Mouse (Mus musculus): Measurements from ENCODE around the gene Ccdc153. TPM values are rescaled to one million over a fixed set of nuclear protein-coding genes. Genes with fewer than 3 reads are reported as not detected.

The Ccdc153 gene
- polyA plus RNA-seq, 1 experiment from 2014 or later = not detected

- H3K4me1 ChIP-seq = peaks cover 27% of the 10 kb centered on the region
- peaks cover 35% of the 10 kb centered on the region for H3K36me3 ChIP-seq
- no peak overlapping the region for H3K9ac ChIP-seq
- peak overlapping the region; percentile 74; the same call in 1 of the 2 replicates for H3K27ac ChIP-seq
- H3K27me3 ChIP-seq = peaks cover 16% of the 10 kb centered on the region
- no peaks in the 10 kb centered on the region for H3K9me3 ChIP-seq (replicated peaks)
- ATAC-seq (ENCODE audit: low FRiP score) = peak; percentile 8; the same call in 1 of the 2 replicates
- H3K4me3 ChIP-seq = peak overlapping the region; percentile 71
- 6% methylated on average over 11 of the region's 11 CpGs for WGBS
- peak overlapping the region; percentile 90 for H3K4me2 ChIP-seq (replicated peaks)
These were observed 48.4 kb downstream of the Ccdc153 start for GRCm38 (mm10) chr9:44288959-44289291.

- Histone ChIP-seq H3K27ac (no peak overlapping the region), H3K9me3 (replicated peaks) (no peaks in the 10 kb centered on the region), H3K9ac (no peak overlapping the region), H3K27me3 (no peaks in the 10 kb centered on the region), H3K4me2 (replicated peaks) (no peak overlapping the region), H3K4me1 (peaks cover 12% of the 10 kb centered on the region), H3K36me3 (peaks cover 68% of the 10 kb centered on the region), H3K4me3 (no peak overlapping the region)
- ATAC-seq (ENCODE audit: low FRiP score) = no peak
- whole genome bisulfite sequencing = 69% methylated on average over 3 of the region's 3 CpGs
These were observed 52.0 kb downstream of the Ccdc153 start for GRCm38 (mm10) chr9:44292490-44292889.

Other genes starting within 250 kb of the Ccdc153 start
- not detected in 2 replicates for gene Thy1, start 197.3 kb upstream of the Ccdc153 start, polyA plus RNA-seq (2016; fragmentation: Nextera tagmentation; extraction: Ambion mirVana)
- gene Usp2, start 173.7 kb upstream of the Ccdc153 start, polyA plus RNA-seq (2016; fragmentation: Nextera tagmentation; extraction: Ambion mirVana) = 11.5 and 14.2 TPM in 2 replicates
- 0.14 and 0.30 TPM in 2 replicates for gene Mfrp, start 138.9 kb upstream of the Ccdc153 start, polyA plus RNA-seq (2016; fragmentation: Nextera tagmentation; extraction: Ambion mirVana)
- gene C1qtnf5, start 133.4 kb upstream of the Ccdc153 start, polyA plus RNA-seq (2016; fragmentation: Nextera tagmentation; extraction: Ambion mirVana) = 1.4 and 1.8 TPM in 2 replicates
- 0.26 and 0.30 TPM in 2 replicates for gene Gm49380, start 127.2 kb upstream of the Ccdc153 start, polyA plus RNA-seq (2016; fragmentation: Nextera tagmentation; extraction: Ambion mirVana)
- gene Rnf26, start 127.2 kb upstream of the Ccdc153 start, polyA plus RNA-seq (2016; fragmentation: Nextera tagmentation; extraction: Ambion mirVana) = 57.1 and 61.4 TPM in 2 replicates
- 14.5 and 15.4 TPM in 2 replicates for gene Mcam, start 106.2 kb upstream of the Ccdc153 start, polyA plus RNA-seq (2016; fragmentation: Nextera tagmentation; extraction: Ambion mirVana)
- 26.2 and 30.5 TPM in 2 replicates for gene Cbl, start 6.6 kb upstream of the Ccdc153 start, polyA plus RNA-seq (2016; fragmentation: Nextera tagmentation; extraction: Ambion mirVana)
- gene Pdzd3, start 10.8 kb downstream of the Ccdc153 start, polyA plus RNA-seq (2016; fragmentation: Nextera tagmentation; extraction: Ambion mirVana) = 0.15 TPM in 1 of 2 replicates, not detected in the other
- 5.1 and 5.6 TPM in 2 replicates for gene Nlrx1, start 27.9 kb downstream of the Ccdc153 start, polyA plus RNA-seq (2016; fragmentation: Nextera tagmentation; extraction: Ambion mirVana)
- gene Abcg4, start 47.9 kb downstream of the Ccdc153 start, polyA plus RNA-seq (2016; fragmentation: Nextera tagmentation; extraction: Ambion mirVana) = 12.9 and 13.5 TPM in 2 replicates
- gene Hinfp, start 65.0 kb downstream of the Ccdc153 start, polyA plus RNA-seq (2016; fragmentation: Nextera tagmentation; extraction: Ambion mirVana) = 28.9 and 32.5 TPM in 2 replicates
- 20.2 and 22.2 TPM in 2 replicates for gene C2cd2l, start 79.6 kb downstream of the Ccdc153 start, polyA plus RNA-seq (2016; fragmentation: Nextera tagmentation; extraction: Ambion mirVana)
- 37.3 and 41.3 TPM in 2 replicates for gene Dpagt1, start 85.3 kb downstream of the Ccdc153 start, polyA plus RNA-seq (2016; fragmentation: Nextera tagmentation; extraction: Ambion mirVana)
- 273 and 290 TPM in 2 replicates for gene H2afx, start 94.0 kb downstream of the Ccdc153 start, polyA plus RNA-seq (2016; fragmentation: Nextera tagmentation; extraction: Ambion mirVana)
- 99.4 and 103 TPM in 2 replicates for gene Hmbs, start 103.6 kb downstream of the Ccdc153 start, polyA plus RNA-seq (2016; fragmentation: Nextera tagmentation; extraction: Ambion mirVana)
- 35.2 and 36.2 TPM in 2 replicates for gene Vps11, start 121.0 kb downstream of the Ccdc153 start, polyA plus RNA-seq (2016; fragmentation: Nextera tagmentation; extraction: Ambion mirVana)
- 35.8 and 39.1 TPM in 2 replicates for gene Hyou1, start 138.8 kb downstream of the Ccdc153 start, polyA plus RNA-seq (2016; fragmentation: Nextera tagmentation; extraction: Ambion mirVana)
- 38.7 TPM in 2 replicates for gene Slc37a4, start 156.2 kb downstream of the Ccdc153 start, polyA plus RNA-seq (2016; fragmentation: Nextera tagmentation; extraction: Ambion mirVana)
- gene Rps25, start 166.5 kb downstream of the Ccdc153 start, polyA plus RNA-seq (2016; fragmentation: Nextera tagmentation; extraction: Ambion mirVana) = 1,265 and 1,340 TPM in 2 replicates
- 256 and 259 TPM in 2 replicates for gene Trappc4, start 166.9 kb downstream of the Ccdc153 start, polyA plus RNA-seq (2016; fragmentation: Nextera tagmentation; extraction: Ambion mirVana)
- gene Ccdc84, start 177.9 kb downstream of the Ccdc153 start, polyA plus RNA-seq (2016; fragmentation: Nextera tagmentation; extraction: Ambion mirVana) = 32.9 and 36.7 TPM in 2 replicates
- gene Foxr1, start 200.5 kb downstream of the Ccdc153 start, polyA plus RNA-seq (2016; fragmentation: Nextera tagmentation; extraction: Ambion mirVana) = not detected in 2 replicates
- gene Upk2, start 214.3 kb downstream of the Ccdc153 start, polyA plus RNA-seq (2016; fragmentation: Nextera tagmentation; extraction: Ambion mirVana) = not detected in 2 replicates
- 12.3 and 15.5 TPM in 2 replicates for gene Bcl9l, start 242.1 kb downstream of the Ccdc153 start, polyA plus RNA-seq (2016; fragmentation: Nextera tagmentation; extraction: Ambion mirVana)

All from hindbrain, embryonic 12.5 days (tissue).